Mouse (Mus musculus) thymus, adult 2 months (tissue): ENCODE results near the gene Slc35a1.

Experiments used
- CTCF ChIP-seq: fragments of 200-500 bp; IDR thresholded peaks from 2 replicates; pipeline ENCODE4 v1.5.1; 2012; ENCODE audit warnings: mild to moderate bottlenecking, control low read depth, low read length, moderate library complexity, borderline replicate concordance; ENCODE audit not compliant: control insufficient read depth, poor library complexity, insufficient read depth; ENCODE audit errors: extremely low read depth
- POLR2A ChIP-seq: fragments of 200-500 bp; IDR thresholded peaks from 2 replicates; pipeline ENCODE4 v1.6.1; 2012; ENCODE audit warnings: mild to moderate bottlenecking, low read length, control low read depth, moderate library complexity; ENCODE audit not compliant: control insufficient read depth, poor library complexity, insufficient read depth; ENCODE audit errors: extremely low read depth

- TF ChIP-seq POLR2A (peak; percentile 74), CTCF (peak; percentile 71; the same call in 1 of the 2 replicates)
Observed at GRCm38 (mm10) chr4:34686874-34687567, at the start of gene Slc35a1.
